Mouse (Mus musculus) ES-Bruce4 (cell line): ENCODE data around the gene Scgb1c1. TPM values are rescaled to one million over a fixed set of nuclear protein-coding genes. Genes with fewer than 3 reads are reported as not detected.
A peak's percentile ranks its signal among the peaks of the same experiment; 100 is the strongest.

Experiments
- H3K27ac ChIP-seq: 2 replicates; pipeline ENCODE4 v1.5.1; 2012; ENCODE audit warnings: low read length, inconsistent platforms; ENCODE audit not compliant: insufficient read depth
- H3K27me3 ChIP-seq: 2 replicates; pipeline ENCODE4 v1.6.1; 2012; ENCODE audit warnings: mild to moderate bottlenecking, low read length, inconsistent platforms; ENCODE audit not compliant: control insufficient read depth, poor library complexity, insufficient read depth, severe bottlenecking
- H3K36me3 ChIP-seq: 2 replicates; pipeline ENCODE4 v1.6.1; 2012; ENCODE audit warnings: inconsistent platforms, mild to moderate bottlenecking, low read length, moderate library complexity; ENCODE audit not compliant: control insufficient read depth, poor library complexity, insufficient read depth, severe bottlenecking
- H3K4me1 ChIP-seq: one replicate; pipeline ENCODE4 v1.8.1; 2011; ENCODE audit warnings: low read length; ENCODE audit not compliant: control insufficient read depth, insufficient read depth
- H3K4me3 ChIP-seq: 2 replicates; pipeline ENCODE4 v1.5.1; 2011; ENCODE audit warnings: low read depth, mild to moderate bottlenecking, low read length
- H3K9ac ChIP-seq: 2 replicates; pipeline ENCODE4 v1.6.1; 2012; ENCODE audit warnings: low read depth, mild to moderate bottlenecking, inconsistent platforms; ENCODE audit not compliant: poor library complexity, severe bottlenecking
- H3K9me3 ChIP-seq: replicated peaks from 2 replicates; pipeline ENCODE4 v1.6.1; 2012; ENCODE audit warnings: mild to moderate bottlenecking, low read length, inconsistent platforms; ENCODE audit not compliant: control insufficient read depth, poor library complexity, insufficient read depth, severe bottlenecking
- CTCF ChIP-seq: IDR thresholded peaks from one replicate; pipeline ENCODE4 v1.8.1; 2011; ENCODE audit warnings: low read depth, low read length
- EP300 ChIP-seq: IDR thresholded peaks from 2 replicates; pipeline ENCODE4 v1.6.1; 2011; ENCODE audit warnings: low read depth, low read length; ENCODE audit not compliant: insufficient read depth
- POLR2A ChIP-seq: IDR thresholded peaks from one replicate; pipeline ENCODE4 v1.8.1; 2011; ENCODE audit warnings: low read length; ENCODE audit not compliant: insufficient read depth
- polyA plus RNA-seq: library from polyadenylated mRNA; stranded (reverse); fragments of >200 nt; gene quantifications from 2 replicates; pipeline ENCODE4 v1.2.4, GENCODE M21; 2011; ENCODE audit warnings: low read depth; ENCODE audit not compliant: missing spikeins, insufficient read depth, insufficient read length

Scgb1c1 gene
- polyA plus RNA-seq, 1 experiment, result not detected

DNA sequence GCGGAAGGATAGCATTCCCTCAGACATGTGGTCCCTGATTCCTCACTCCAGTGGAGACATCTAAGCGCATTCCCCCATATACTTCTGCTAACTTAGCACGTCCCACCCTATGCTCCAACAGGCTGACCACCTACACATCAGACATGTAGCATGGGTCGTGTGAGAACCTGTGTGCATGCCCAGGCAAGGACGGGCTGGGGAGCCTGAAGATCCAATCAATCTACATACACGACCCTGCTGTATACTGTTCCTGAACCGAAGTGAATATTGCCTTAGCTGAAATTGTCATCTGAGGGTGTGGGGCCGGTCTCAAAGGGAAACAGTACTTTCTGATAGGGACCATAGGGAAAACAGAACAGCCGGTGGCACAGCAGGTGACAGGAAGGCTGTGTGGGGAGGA, 9.8 kb downstream of the Scgb1c1 start:
- peak overlapping the region; percentile 85 for H3K9ac ChIP-seq
- no peak for TF ChIP-seq CTCF
- no peak for TF ChIP-seq POLR2A
- no peak for TF ChIP-seq EP300
- H3K4me1 ChIP-seq, result peaks cover 3% of the 10 kb centered on the region
- 0 out of 2 replicates have a peak overlapping the region, but pooled peaks have one; percentile 1 for H3K27ac ChIP-seq
- H3K4me3 ChIP-seq, result peak overlapping the region; percentile 84
- H3K27me3 ChIP-seq, result no peaks in the 10 kb centered on the region
- H3K9me3 ChIP-seq, result no peaks in the 10 kb centered on the region
- H3K36me3 ChIP-seq, result peaks cover 16% of the 10 kb centered on the region

DNA sequence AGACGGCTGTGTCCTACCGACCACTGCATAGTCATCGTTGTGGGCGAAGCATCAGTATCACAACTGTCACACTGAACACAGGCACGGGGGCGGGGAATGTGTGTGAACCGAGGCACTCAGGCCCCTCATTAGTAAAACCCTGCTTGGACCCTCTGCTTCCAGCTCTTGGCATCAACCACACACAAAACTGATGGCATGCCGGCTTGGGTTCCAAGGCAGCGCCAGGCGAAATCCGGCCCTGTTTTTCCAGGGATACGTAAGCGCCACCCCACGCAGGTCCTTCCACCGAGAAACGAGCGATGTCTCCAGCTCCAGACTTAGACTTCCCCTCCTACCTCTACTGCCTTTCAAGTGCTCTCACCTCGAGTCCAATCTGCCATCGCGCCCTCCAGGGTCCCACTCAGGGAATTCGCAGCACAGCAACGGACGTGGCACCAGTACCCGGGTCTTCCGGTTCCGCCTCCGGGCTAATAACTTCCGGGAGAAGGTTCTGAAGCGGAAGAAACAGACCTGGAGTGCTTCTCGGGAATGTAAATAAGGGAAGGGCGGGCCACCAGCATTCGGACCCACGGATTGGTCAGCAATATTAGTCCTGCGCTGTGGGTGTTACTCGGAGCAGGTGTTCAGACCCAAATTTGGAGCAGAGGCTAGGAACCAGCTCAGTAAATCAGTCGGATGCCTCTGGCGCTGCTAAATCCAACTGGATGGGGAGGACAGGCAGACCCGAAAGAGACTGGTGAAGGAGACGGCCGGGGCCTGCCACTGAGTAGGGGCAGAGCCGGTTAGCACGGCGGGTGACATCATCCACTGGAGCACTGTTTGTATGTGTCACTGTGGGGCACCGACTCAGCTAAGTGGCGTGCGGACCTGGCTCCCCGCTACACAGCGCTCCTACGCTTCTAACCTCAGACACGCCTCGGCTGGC, 10.8 kb downstream of the Scgb1c1 start, which contains the start of gene Gm45785:
Gene Gm45785 (minus strand): TSS at position 472 of the 925 bp plus-strand sequence.
- Histone ChIP-seq H3K27ac (peak within 1 kb of the TSS; percentile 20), H3K4me1 (peaks cover 3% of the 10 kb centered on the region), H3K9me3 (no peaks in the 10 kb centered on the region), H3K4me3 (peak within 1 kb of the TSS; percentile 84), H3K36me3 (peaks cover 24% of the 10 kb centered on the region), H3K9ac (peak within 1 kb of the TSS; percentile 85), H3K27me3 (no peaks in the 10 kb centered on the region)
- TF ChIP-seq POLR2A, result peak; percentile 39
- no peak for TF ChIP-seq EP300
- TF ChIP-seq CTCF, result no peak

DNA sequence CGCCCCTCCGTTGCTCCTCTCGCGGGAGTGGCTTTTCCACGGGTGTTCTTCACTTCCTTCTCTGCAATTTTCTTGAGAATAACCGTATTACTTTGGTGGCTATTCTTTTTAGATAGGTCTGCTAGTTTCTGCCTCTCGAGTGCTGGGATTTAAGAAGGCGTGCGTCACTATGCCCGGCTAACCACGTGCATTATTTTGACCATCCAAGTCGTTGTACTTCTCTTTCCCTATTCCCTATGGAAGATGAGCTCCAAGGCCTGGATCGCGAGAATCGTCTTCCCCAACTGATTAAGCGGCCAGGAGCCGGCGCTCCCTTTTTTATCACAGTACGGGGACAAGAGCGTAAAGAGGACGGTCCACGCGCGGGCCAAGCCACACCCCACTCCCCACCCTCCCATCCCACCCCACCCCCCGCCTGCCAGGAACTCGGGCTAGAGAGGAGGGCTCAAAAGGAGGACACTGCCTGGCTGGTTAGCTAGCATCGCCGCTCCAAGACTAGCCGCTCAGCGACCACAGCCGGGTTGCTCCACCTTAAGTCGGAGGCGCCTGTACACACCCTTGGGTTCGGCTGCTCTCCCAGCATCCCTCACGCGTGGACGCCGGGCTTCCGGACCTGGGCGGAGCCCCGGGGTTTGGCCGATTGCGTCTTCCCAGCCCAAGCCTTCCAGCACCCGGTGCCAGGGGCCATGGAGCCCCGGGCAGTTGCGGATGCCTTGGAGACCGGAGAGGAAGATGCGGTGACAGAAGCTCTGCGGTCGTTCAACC, 11.6 kb downstream of the Scgb1c1 start, which contains the start of gene Ric8a:
Gene Ric8a (plus strand): TSS at position 173 of the 765 bp plus-strand sequence.
- Histone ChIP-seq H3K27ac (peak within 1 kb of the TSS; percentile 20), H3K9me3 (no peaks in the 10 kb centered on the region), H3K27me3 (no peaks in the 10 kb centered on the region), H3K4me1 (peaks cover 3% of the 10 kb centered on the region), H3K4me3 (peak within 1 kb of the TSS; percentile 84), H3K9ac (peak within 1 kb of the TSS; percentile 85), H3K36me3 (peaks cover 32% of the 10 kb centered on the region)
- TF ChIP-seq CTCF (no peak), EP300 (no peak), POLR2A (no peak)

DNA sequence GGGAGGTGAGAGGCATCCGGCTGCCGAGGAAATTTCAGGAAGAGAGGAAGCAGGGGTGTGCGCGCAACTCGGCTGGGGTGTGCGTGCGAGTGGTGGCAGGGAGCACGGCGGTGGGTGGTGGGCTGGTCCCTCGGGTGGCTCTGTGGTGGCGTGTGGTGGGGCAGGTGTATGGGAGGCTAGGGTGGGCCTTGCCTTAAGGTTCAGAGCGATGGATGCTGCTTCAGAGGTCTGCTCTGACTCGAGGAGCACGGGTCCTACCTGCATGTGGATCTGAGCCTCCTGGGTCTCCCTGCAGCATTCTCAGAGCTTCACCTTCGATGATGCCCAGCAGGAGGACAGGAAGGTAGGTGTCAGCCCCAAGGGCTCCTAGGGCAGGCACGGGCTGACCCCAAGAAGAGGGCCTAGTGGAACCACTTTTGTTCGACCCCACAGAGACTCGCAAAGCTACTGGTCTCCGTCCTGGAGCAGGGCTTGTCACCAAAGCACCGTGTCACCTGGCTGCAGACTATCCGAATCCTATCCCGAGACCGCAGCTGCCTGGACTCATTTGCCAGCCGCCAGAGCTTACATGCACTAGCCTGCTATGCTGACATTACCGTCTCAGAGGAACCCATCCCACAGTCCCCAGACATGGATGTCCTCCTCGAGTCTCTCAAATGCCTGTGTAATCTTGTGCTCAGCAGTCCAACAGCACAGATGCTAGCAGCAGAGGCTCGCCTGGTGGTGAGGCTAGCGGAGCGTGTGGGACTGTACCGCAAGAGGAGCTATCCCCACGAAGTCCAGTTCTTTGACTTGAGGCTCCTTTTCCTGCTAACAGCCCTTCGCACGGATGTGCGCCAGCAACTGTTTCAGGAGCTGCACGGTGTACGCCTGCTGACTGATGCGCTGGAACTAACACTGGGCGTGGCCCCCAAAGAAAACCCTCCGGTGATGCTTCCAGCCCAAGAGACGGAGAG, 12.5 kb downstream of the Scgb1c1 start, which contains the start of gene Bet1l:
Gene Bet1l (minus strand): TSS at position 28 of the 956 bp plus-strand sequence.
- Histone ChIP-seq H3K27me3 (no peaks in the 10 kb centered on the region), H3K4me1 (peaks cover 3% of the 10 kb centered on the region), H3K9ac (peak within 1 kb of the TSS; percentile 85), H3K27ac (peak within 1 kb of the TSS; percentile 20), H3K9me3 (no peaks in the 10 kb centered on the region), H3K36me3 (peaks cover 41% of the 10 kb centered on the region), H3K4me3 (peak within 1 kb of the TSS; percentile 84)
- TF ChIP-seq CTCF, result no peak
- TF ChIP-seq POLR2A, result no peak
- TF ChIP-seq EP300, result no peak

DNA sequence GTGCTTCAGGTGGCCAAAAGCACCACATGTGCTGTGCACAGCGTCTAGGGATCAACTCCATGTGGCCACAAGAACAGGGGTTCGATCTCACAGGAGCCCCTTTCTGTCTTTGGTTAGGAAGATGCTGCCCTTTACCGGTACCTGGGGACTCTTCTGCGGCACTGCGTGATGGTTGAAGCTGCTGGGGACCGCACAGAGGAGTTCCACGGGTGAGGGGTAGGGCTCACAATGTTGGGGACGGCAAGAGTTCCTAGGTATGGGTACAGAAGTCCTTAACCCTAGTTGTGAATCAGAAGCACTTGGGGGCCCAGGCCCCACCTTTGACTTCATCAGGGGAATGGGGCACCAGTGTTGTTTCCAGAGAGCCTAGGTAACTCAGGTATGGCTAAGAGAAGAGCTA, 13.4 kb downstream of the Scgb1c1 start:
- no peak for TF ChIP-seq POLR2A
- TF ChIP-seq CTCF, result no peak
- TF ChIP-seq EP300, result no peak
- Histone ChIP-seq H3K4me1 (peaks cover 3% of the 10 kb centered on the region), H3K9ac (no peak overlapping the region), H3K36me3 (peaks cover 46% of the 10 kb centered on the region), H3K27me3 (no peaks in the 10 kb centered on the region), H3K9me3 (no peaks in the 10 kb centered on the region), H3K27ac (no peak overlapping the region), H3K4me3 (peak overlapping the region; percentile 84)
